Mouse (Mus musculus): ENCODE measurements around the gene Atp2a3. TPM values are rescaled to one million over a fixed set of nuclear protein-coding genes. Genes with fewer than 3 reads are reported as not detected.

Atp2a3 gene
- polyA plus RNA-seq, 1 experiment from 2014 or later, result 1.3 TPM

DNA sequence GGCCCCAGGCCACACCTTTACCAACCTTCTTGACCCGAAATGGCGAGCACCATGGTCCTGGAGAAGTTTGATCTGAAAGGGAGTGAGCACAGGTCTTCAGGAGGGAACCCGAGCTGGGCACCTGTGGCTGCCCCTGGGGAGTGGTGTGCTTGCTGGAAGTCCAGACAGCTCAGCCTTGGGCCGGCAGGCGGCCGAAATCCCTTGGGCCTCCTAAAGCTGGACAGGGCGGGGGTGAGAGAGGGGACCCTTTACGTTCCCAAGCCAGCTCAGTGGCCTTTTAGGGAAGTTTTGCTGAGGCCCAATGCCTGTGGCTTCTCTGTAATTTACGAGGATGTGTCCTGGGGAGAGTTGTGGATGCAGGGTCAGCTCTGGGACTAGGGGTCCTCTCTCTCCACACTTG lies 29.7 kb downstream of the Atp2a3 start:
- ATAC-seq (ENCODE audit: low FRiP score, low read depth), result no peak
- Histone ChIP-seq H3K9me3 (no peaks in the 10 kb centered on the region), H3K9ac (no peak overlapping the region), H3K4me3 (no peak overlapping the region), H3K4me2 (replicated peaks) (no peak overlapping the region), H3K4me1 (peaks cover 5% of the 10 kb centered on the region; the same call in 1 of the 2 replicates), H3K27ac (no peak overlapping the region), H3K27me3 (no peaks in the 10 kb centered on the region), H3K36me3 (no peaks in the 10 kb centered on the region)
- WGBS, result 57% methylated on average over 9 of the region's 9 CpGs

DNA sequence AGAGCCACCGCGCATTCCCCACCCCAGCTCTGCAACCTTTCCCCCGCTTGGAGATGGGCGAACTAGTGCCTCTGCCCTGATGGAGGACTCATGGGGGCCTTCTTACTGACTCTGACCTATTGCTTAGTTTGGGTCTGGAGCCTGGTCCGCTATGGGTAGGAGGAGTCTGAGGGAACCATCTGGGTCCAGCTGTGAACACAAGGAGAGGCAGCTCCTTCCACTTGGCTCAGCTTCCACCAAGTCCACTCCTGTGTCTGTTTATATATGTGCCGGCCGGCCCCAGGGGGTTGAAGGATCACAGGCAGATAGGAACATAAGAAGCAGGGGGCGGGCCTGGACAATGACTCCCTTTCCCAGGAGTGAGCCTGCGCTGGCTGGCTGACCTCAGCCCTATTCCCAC lies 31.0 kb downstream of the Atp2a3 start:
- no peak overlapping the region for H3K4me2 ChIP-seq (replicated peaks)
- H3K4me1 ChIP-seq, result peaks cover 5% of the 10 kb centered on the region; the same call in 1 of the 2 replicates
- ATAC-seq (ENCODE audit: low FRiP score, low read depth), result no peak
- H3K9me3 ChIP-seq, result no peaks in the 10 kb centered on the region
- no peak overlapping the region for H3K9ac ChIP-seq
- no peaks in the 10 kb centered on the region for H3K36me3 ChIP-seq
- 56% methylated on average over 9 of the region's 9 CpGs for WGBS
- H3K4me3 ChIP-seq, result no peak overlapping the region
- H3K27me3 ChIP-seq, result no peaks in the 10 kb centered on the region
- no peak overlapping the region for H3K27ac ChIP-seq

DNA sequence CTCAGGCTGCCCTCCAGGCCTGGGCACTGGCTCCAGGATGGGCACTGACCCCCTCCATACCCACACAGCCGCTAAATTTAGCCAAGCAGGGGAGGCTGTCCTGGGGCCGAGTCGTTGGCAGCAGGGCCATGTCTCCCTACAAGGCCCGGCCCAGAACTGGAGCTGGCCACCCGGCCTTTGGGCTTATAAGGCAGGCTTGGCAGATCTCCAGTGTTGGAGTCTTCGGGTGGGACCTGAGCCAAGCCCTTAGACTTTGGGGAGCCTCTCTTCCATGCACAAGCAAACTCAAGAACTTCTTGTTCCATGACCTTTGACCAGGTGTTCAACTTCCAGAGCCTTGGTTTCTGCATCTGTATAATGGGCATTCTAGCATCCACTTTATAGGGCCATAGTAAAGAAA lies 35.4 kb downstream of the Atp2a3 start:
- H3K9ac ChIP-seq, result no peak overlapping the region
- no peak for ATAC-seq (ENCODE audit: low FRiP score, low read depth)
- WGBS, result 94% methylated on average over 6 of the region's 6 CpGs

DNA sequence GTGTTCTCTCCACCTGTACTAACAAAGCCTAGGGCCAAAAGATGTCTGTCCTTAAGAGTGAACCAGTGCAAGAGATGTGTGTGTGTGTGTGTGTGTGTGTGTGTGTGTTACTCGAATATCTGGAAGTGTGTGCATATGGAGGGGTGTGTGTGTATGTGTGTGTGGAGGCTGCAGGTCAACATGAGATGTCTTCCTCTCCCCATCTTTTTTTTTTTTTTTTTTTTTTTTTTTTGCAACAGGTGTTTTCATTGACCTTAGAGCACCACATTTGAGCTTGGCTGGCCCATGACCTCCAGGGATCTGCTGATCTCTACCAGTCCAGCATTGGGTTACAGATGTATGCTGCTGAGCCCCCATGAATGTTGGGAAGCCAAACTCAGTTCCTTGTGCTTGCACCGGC lies 35.8 kb downstream of the Atp2a3 start:
- Histone ChIP-seq H3K4me3 (no peak overlapping the region), H3K36me3 (no peaks in the 10 kb centered on the region), H3K4me1 (peaks cover 4% of the 10 kb centered on the region; the same call in 1 of the 2 replicates), H3K4me2 (replicated peaks) (no peak overlapping the region), H3K9ac (no peak overlapping the region), H3K9me3 (no peaks in the 10 kb centered on the region), H3K27ac (no peak overlapping the region), H3K27me3 (no peaks in the 10 kb centered on the region)
- ATAC-seq (ENCODE audit: low FRiP score, low read depth), result no peak
- WGBS, result 82% methylated on average over 2 of the region's 2 CpGs

More for the DNA sequence above, 35.4 kb downstream of the Atp2a3 start:
- Histone ChIP-seq H3K4me2 (replicated peaks) (no peak overlapping the region), H3K4me1 (peaks cover 4% of the 10 kb centered on the region; the same call in 1 of the 2 replicates), H3K36me3 (no peaks in the 10 kb centered on the region), H3K9me3 (no peaks in the 10 kb centered on the region), H3K27ac (no peak overlapping the region), H3K4me3 (no peak overlapping the region), H3K27me3 (no peaks in the 10 kb centered on the region)

DNA sequence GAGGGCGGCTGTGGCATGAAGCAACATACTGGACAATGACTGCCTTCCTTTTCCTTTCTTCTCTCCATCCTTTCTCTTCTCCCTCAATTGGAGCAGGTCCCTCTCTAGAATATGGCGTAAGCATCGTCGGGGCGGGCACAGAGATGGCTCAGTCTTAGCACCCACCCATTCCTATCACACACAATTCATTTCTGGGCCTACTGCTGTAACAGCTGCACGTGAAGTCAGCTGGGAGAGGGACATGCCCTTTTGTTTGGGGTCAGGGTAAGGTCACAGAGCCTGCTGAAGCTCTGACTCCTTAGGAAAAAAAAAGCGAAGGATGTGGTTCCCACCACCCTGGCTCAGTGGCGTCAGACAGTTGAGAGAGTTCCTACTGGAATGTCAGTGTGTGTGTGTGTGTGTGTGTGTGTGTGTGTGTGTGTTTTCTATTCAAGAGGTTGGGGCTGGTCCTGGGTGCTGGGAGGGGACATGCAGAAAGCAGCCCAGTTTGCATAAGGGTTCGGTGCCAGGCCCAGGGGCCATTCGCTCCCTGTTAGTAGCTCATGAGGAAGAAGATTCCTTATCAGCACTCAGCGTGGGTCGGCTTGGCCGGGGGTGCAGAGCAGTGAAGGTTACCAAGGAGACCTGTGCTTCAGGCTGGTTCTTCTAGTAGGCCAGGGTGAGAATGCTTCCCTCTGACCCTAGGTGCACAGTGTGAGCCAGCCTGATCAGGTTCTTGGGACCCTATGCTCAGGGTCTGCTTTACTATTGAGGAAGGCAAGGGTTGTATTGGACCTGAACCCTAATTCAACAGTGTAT lies 36.8 kb downstream of the Atp2a3 start:
- H3K9ac ChIP-seq, result no peak overlapping the region
- ATAC-seq (ENCODE audit: low FRiP score, low read depth), result no peak
- H3K36me3 ChIP-seq, result no peaks in the 10 kb centered on the region
- H3K4me3 ChIP-seq, result no peak overlapping the region
- no peak overlapping the region for H3K4me2 ChIP-seq (replicated peaks)
- 0 out of 2 replicates have a peak, but pooled peaks cover 4% of the 10 kb centered on the region for H3K4me1 ChIP-seq
- no peak overlapping the region for H3K27ac ChIP-seq
- no peaks in the 10 kb centered on the region for H3K27me3 ChIP-seq
- 68% methylated on average over 13 of the region's 13 CpGs for WGBS
- no peaks in the 10 kb centered on the region for H3K9me3 ChIP-seq

DNA sequence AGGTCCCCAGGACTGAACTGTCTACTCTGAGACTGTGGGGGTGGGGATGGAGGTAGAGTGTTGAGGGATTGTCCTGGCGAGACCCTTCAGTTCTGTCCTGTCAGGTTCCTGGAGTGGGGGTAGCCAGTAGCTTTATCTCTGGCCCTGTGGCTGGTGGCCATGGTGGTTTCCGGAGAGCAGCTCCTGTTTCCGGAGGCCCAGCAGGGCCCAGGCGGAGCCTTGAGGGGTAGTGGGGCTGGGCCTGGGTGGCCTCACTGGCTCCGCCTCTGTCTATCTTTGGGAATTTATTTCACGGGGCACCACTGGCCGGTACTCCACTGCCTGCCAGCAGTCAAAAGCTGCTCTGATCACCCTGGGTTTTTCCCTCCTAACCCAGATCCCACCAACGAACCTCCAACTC lies 37.8 kb downstream of the Atp2a3 start, which contains the start of gene P2rx1:
Gene P2rx1 (plus strand): TSS at position 333 of the 400 bp plus-strand sequence.
- WGBS, result 37% methylated on average over 8 of the region's 8 CpGs
- Histone ChIP-seq H3K4me2 (replicated peaks) (no peak within 1 kb of the TSS), H3K27ac (no peak within 1 kb of the TSS), H3K4me1 (0 out of 2 replicates have a peak, but pooled peaks cover 4% of the 10 kb centered on the region), H3K9ac (no peak within 1 kb of the TSS), H3K4me3 (no peak within 1 kb of the TSS), H3K9me3 (no peaks in the 10 kb centered on the region), H3K36me3 (no peaks in the 10 kb centered on the region), H3K27me3 (no peaks in the 10 kb centered on the region)
- peak; percentile 24; the same call in 1 of the 2 replicates for ATAC-seq (ENCODE audit: low FRiP score, low read depth)

DNA sequence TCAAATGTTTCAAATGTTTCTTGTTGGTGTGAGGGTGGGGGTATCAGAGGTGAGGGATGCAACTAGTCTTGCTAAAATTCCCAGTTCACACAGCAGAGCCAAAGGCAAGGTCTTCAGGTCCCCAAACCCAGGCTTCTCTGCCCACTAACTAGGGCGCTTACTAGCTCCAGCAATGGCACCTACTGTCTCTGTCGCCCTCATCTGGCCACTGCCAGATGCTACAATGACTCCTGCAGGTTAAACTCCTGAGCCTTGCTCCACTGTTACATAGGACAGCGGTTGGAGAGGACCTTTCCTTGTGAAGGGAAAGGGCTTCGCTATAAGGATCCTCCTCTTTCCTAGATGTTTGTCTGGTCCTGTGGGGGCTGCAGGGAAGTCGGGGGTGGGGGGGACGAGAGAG lies 40.1 kb downstream of the Atp2a3 start:
- Histone ChIP-seq H3K9me3 (no peaks in the 10 kb centered on the region), H3K4me1 (0 out of 2 replicates have a peak, but pooled peaks cover 4% of the 10 kb centered on the region)

DNA sequence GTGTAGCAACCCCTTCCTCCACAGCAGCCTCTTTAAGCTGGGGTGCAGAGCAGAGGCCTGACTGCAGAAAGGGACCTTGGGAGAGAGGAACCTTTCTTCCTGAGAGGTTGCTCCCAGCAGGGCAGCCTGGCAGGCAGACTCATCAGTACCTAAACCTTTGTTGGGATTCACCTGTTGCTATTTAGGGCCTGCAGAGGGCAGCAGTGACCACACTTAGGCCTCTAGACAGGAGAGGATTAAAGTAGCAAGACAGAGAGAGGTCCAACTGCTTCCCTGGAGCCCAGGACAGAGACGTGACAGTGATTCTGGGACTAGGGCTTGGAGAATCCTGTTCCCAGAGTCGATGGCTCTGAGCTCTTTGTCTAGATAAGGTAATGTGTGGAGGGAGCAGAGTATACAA lies 45.4 kb downstream of the Atp2a3 start:
- no peak overlapping the region for H3K4me2 ChIP-seq (replicated peaks)
- ATAC-seq (ENCODE audit: low FRiP score, low read depth), result peak; percentile 46; the same call in 1 of the 2 replicates
- H3K36me3 ChIP-seq, result no peaks in the 10 kb centered on the region
- no peak overlapping the region for H3K27ac ChIP-seq
- no peak overlapping the region for H3K9ac ChIP-seq
- no peaks in the 10 kb centered on the region for H3K9me3 ChIP-seq
- no peaks in the 10 kb centered on the region for H3K4me1 ChIP-seq
- WGBS, result 4% methylated on average over 2 of the region's 2 CpGs
- no peak overlapping the region for H3K4me3 ChIP-seq
- peaks cover 26% of the 10 kb centered on the region for H3K27me3 ChIP-seq

More for the DNA sequence above, 40.1 kb downstream of the Atp2a3 start:
- Histone ChIP-seq H3K4me3 (no peak overlapping the region), H3K36me3 (no peaks in the 10 kb centered on the region), H3K4me2 (replicated peaks) (no peak overlapping the region), H3K9ac (no peak overlapping the region), H3K27me3 (no peaks in the 10 kb centered on the region), H3K27ac (no peak overlapping the region)
- no peak for ATAC-seq (ENCODE audit: low FRiP score, low read depth)
- WGBS, result 8% methylated on average over 6 of the region's 6 CpGs

DNA sequence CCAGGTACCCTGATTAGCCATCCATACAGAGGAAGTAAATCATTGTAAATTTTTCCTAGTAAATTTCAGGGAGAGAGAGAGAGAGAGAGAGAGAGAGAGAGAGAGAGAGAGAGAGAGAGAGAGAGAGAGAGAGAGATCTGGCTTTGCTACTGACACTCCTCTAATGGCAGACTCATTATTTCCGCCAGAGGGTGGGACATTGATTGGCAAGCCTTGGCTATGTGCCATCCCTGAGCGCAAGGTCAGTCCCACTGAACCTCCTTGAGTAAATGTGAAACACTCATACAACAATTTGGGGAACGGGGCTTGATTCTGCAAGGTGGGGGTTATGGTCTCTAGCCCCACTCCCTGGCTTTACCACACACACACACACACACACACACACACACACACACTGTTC lies 46.1 kb downstream of the Atp2a3 start:
- no peak overlapping the region for H3K9ac ChIP-seq
- H3K4me2 ChIP-seq (replicated peaks), result no peak overlapping the region
- no peaks in the 10 kb centered on the region for H3K36me3 ChIP-seq
- 69% methylated on average over 3 of the region's 3 CpGs for WGBS
- H3K4me1 ChIP-seq, result no peaks in the 10 kb centered on the region
- H3K4me3 ChIP-seq, result no peak overlapping the region
- ATAC-seq (ENCODE audit: low FRiP score, low read depth), result no peak
- H3K9me3 ChIP-seq, result no peaks in the 10 kb centered on the region
- H3K27ac ChIP-seq, result no peak overlapping the region
- peaks cover 26% of the 10 kb centered on the region for H3K27me3 ChIP-seq

DNA sequence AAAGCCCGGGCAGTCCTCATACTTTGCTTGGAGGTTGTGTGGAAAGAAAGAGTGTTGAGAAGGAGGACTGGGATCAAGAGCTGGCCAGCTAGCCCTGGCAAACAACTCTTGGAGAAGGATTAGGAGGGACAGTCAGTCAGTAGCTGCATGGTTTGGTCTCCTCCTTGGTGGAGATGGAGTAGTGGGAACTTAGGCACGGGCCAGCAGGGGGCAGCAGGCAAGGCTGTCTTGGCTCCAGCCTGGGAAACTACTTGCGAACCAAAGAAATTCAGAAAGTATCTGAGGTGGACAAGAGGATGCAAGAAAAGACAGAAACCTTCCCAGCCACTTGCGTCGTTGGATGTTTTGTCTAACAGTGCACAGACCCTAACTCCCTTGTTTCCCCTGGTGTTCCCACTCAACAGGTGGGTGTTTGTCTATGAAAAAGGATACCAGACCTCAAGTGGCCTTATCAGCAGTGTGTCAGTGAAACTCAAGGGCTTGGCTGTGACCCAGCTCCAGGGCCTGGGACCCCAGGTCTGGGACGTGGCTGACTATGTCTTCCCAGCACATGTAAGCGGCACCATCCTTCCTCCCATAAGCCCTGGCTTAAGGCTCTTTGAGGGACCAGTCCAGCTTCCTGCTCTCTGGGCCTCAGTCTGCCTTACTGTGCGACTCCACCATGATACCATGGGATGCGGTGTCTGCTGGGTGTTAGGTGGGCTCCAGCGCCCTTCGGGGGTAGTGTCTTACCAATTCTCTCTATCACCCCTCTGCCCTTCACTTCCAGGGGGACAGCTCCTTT lies 46.9 kb downstream of the Atp2a3 start:
- Histone ChIP-seq H3K9ac (no peak overlapping the region), H3K27me3 (peaks cover 26% of the 10 kb centered on the region), H3K9me3 (no peaks in the 10 kb centered on the region), H3K36me3 (no peaks in the 10 kb centered on the region), H3K27ac (no peak overlapping the region), H3K4me3 (no peak overlapping the region), H3K4me1 (no peaks in the 10 kb centered on the region), H3K4me2 (replicated peaks) (no peak overlapping the region)
- ATAC-seq (ENCODE audit: low FRiP score, low read depth), result no peak
- 66% methylated on average over 11 of the region's 11 CpGs for WGBS

DNA sequence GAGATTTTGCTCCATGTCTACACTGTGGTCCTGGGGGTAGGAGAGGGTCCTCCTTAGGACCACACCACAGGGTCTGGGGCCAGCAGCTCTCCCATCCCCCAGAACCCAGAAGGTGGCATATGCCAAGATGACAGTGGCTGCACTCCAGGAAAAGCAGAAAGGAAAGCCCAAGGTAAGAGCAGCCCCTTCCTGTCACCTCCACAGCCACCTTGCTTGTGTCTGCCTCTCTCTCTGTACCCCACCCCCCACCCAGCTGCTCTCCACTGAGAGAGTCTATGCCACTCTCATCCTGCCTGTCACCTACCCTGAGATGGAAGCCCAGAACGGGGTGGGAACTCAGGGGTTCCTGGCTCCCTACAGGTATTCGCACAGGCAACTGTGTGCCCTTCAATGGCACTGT lies 47.9 kb downstream of the Atp2a3 start:
- no peak overlapping the region for H3K4me3 ChIP-seq
- H3K4me1 ChIP-seq, result no peaks in the 10 kb centered on the region
- no peaks in the 10 kb centered on the region for H3K9me3 ChIP-seq
- H3K9ac ChIP-seq, result no peak overlapping the region
- H3K27me3 ChIP-seq, result peaks cover 26% of the 10 kb centered on the region
- no peak for ATAC-seq (ENCODE audit: low FRiP score, low read depth)
- 51% methylated on average over 2 of the region's 2 CpGs for WGBS
- H3K27ac ChIP-seq, result no peak overlapping the region
- H3K36me3 ChIP-seq, result no peaks in the 10 kb centered on the region
- H3K4me2 ChIP-seq (replicated peaks), result no peak overlapping the region

DNA sequence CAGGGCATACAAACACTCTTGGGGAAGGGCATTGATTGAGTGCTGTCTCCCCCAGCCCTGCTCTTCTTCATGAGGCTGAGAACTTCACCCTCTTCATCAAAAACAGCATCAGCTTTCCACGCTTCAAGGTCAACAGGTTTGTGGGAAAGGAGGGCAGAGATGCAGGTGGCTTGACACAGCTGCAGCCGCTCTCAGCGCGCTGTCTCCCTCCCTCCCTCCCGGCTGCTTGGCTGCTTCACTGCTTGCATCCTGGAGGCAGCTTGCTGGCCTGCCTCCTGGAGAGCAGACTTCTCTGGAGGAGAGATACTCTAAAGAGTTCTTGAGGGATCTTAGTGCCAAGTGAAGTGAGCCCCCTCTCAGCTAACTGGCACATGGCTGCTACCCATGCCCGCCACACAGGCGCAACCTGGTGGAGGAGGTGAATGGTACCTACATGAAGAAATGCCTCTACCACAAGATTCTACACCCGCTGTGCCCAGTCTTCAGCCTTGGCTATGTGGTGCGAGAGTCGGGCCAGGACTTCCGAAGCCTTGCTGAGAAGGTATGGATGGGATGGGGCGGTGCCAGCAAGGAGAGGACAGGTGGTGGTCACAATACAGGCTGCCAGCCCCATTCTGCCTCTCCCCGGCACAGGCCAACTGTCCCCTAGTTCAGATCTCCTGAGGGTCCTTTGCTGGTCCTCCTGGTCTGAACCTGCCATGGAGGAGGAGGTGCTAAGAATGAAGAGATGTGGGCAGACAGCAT lies 48.7 kb downstream of the Atp2a3 start:
- peaks cover 26% of the 10 kb centered on the region for H3K27me3 ChIP-seq
- H3K9me3 ChIP-seq, result no peaks in the 10 kb centered on the region

More for the DNA sequence above, 48.7 kb downstream of the Atp2a3 start:
- 51% methylated on average over 13 of the region's 13 CpGs for WGBS
- H3K4me3 ChIP-seq, result no peak overlapping the region
- H3K9ac ChIP-seq, result no peak overlapping the region
- no peaks in the 10 kb centered on the region for H3K36me3 ChIP-seq
- no peak overlapping the region for H3K27ac ChIP-seq
- H3K4me2 ChIP-seq (replicated peaks), result no peak overlapping the region
- H3K4me1 ChIP-seq, result no peaks in the 10 kb centered on the region
- no peak for ATAC-seq (ENCODE audit: low FRiP score, low read depth)

Data from limb, embryonic 13.5 days (tissue).